Mouse (Mus musculus) kidney, postnatal 0 days (tissue): ENCODE data around the gene Efs. TPM values are rescaled to one million over a fixed set of nuclear protein-coding genes. Genes with fewer than 3 reads are reported as not detected.
"Not testable (repeated sequence)": the region's sequence is repeated elsewhere in the genome, so short reads cannot be mapped to it uniquely, and the experiment has no call there.

Experiments
- ATAC-seq: fragments of 200-750 bp; cut with Nextera tagmentation; replicated peaks from 2 replicates; pipeline ENCODE4 v1.8.0; 2017; ENCODE audit warnings: low read depth, moderate number of reproducible peaks, moderate TSS enrichment, moderate library complexity; ENCODE audit not compliant: low FRiP score
- DNase-seq: peaks from one replicate; pipeline ENCODE4 v3.0.0-alpha.2; 2016; ENCODE audit warnings: low spot score
- H3K27ac ChIP-seq: fragments of 300-500 bp; sonication (generic); 2 replicates; pipeline ENCODE4 v1.5.1; 2014; ENCODE audit warnings: mild to moderate bottlenecking
- H3K27me3 ChIP-seq: fragments of 300-500 bp; sonication (generic); 2 replicates; pipeline ENCODE4 v1.6.1; 2014; ENCODE audit warnings: low read length, mixed read lengths; ENCODE audit not compliant: insufficient read depth
- H3K36me3 ChIP-seq: fragments of 300-500 bp; sonication (generic); 2 replicates; pipeline ENCODE4 v1.6.1; 2014; ENCODE audit warnings: low read length, mixed read lengths; ENCODE audit not compliant: insufficient read depth
- H3K4me1 ChIP-seq: fragments of 300-500 bp; sonication (generic); replicated peaks from 2 replicates; pipeline ENCODE4 v1.6.1; 2014; ENCODE audit warnings: antibody characterized with exemption, low read length, mixed read lengths; ENCODE audit not compliant: insufficient read depth
- H3K4me2 ChIP-seq: fragments of 300-500 bp; sonication (generic); 2 replicates; pipeline ENCODE4 v1.6.1; 2014; ENCODE audit warnings: mild to moderate bottlenecking, low read length, moderate library complexity, mixed read lengths
- H3K4me3 ChIP-seq: fragments of 300-500 bp; sonication (generic); replicated peaks from 2 replicates; pipeline ENCODE4 v1.5.1; 2014; ENCODE audit warnings: low read depth, low read length
- H3K9ac ChIP-seq: fragments of 300-500 bp; sonication (generic); 2 replicates; pipeline ENCODE4 v1.6.1; 2014; ENCODE audit warnings: low read depth, low read length
- H3K9me3 ChIP-seq: fragments of 300-500 bp; sonication (generic); replicated peaks from 2 replicates; pipeline ENCODE4 v1.6.1; 2016; ENCODE audit warnings: low read length, inconsistent platforms, mixed read lengths
- CTCF ChIP-seq: IDR thresholded peaks from 2 replicates; pipeline ENCODE4 v1.5.1; 2016; ENCODE audit warnings: antibody characterized with exemption, low read depth, mild to moderate bottlenecking, moderate library complexity
- WGBS: fragments of 180-500 bp; shearing (Covaris S2); extraction: QIAGEN DNeasy Blood & Tissue Kit; methylation state at CpG from one replicate; pipeline ENCODE4 v1.1.7; 2014; 5-methylcytosine and 5-hydroxymethylcytosine counted together
- polyA plus RNA-seq: library from polyadenylated mRNA; unstranded; fragments of >200 nt; fragmentation: Nextera tagmentation; extraction: Ambion mirVana; gene quantifications from 2 replicates; pipeline ENCODE4 v1.2.1, GENCODE M21; 2015

Efs gene
- polyA plus RNA-seq, 1 experiment from 2014 or later: 15.0 TPM

DNA sequence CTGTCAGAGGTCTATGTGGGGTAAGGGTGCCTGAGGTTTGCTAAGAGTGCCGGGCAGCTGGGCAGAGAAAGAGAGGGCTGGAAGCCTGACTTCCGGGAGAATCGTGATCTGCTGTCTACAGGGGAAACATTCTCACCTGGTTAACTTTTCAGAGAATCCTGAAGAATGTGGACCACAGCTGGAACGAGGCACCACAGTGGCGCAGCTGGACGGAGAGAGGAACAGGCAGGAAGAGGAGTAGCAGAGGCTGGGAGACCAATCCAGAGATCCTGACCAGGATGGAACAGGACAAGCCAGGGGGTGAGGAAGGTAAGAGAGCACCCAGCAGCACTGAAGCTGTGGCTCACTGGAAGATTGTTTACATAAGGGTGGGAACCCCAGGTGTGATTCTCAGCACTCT is 39.7 kb upstream of the Efs start:
- no peak for TF ChIP-seq CTCF
- H3K27me3 ChIP-seq: no peaks in the 10 kb centered on the region
- H3K4me2 ChIP-seq: no peak overlapping the region
- 72% methylated on average over 6 of the region's 6 CpGs for WGBS
- no peak overlapping the region for H3K27ac ChIP-seq
- H3K4me3 ChIP-seq: no peak overlapping the region
- H3K9me3 ChIP-seq: no peaks in the 10 kb centered on the region
- no peaks in the 10 kb centered on the region for H3K4me1 ChIP-seq
- no peak overlapping the region for H3K9ac ChIP-seq
- DNase-seq (no peak), ATAC-seq (no peak)
- H3K36me3 ChIP-seq: no peaks in the 10 kb centered on the region

GRCm38 (mm10) chr14:54965044-54965443 is 39.1 kb upstream of the Efs start:
- no peak overlapping the region for H3K27ac ChIP-seq
- DNase-seq (no peak), ATAC-seq (no peak)
- 73% methylated on average over 15 of the region's 15 CpGs for WGBS
- no peak overlapping the region for H3K4me2 ChIP-seq
- no peaks in the 10 kb centered on the region for H3K9me3 ChIP-seq
- no peaks in the 10 kb centered on the region for H3K4me1 ChIP-seq
- H3K9ac ChIP-seq: no peak overlapping the region
- no peaks in the 10 kb centered on the region for H3K27me3 ChIP-seq
- H3K36me3 ChIP-seq: no peaks in the 10 kb centered on the region
- H3K4me3 ChIP-seq: no peak overlapping the region
- no peak for TF ChIP-seq CTCF

GRCm38 (mm10) chr14:54963727-54964126 is 37.8 kb upstream of the Efs start:
- Histone ChIP-seq H3K4me3 (no peak overlapping the region), H3K4me1 (no peaks in the 10 kb centered on the region), H3K27ac (no peak overlapping the region), H3K36me3 (no peaks in the 10 kb centered on the region), H3K9me3 (no peaks in the 10 kb centered on the region), H3K9ac (no peak overlapping the region), H3K4me2 (no peak overlapping the region), H3K27me3 (no peaks in the 10 kb centered on the region)
- TF ChIP-seq CTCF: no peak
- DNase-seq: no peak
- 86% methylated on average over 11 of the region's 11 CpGs for WGBS
- ATAC-seq: no peak

GRCm38 (mm10) chr14:54962714-54963113 is 36.8 kb upstream of the Efs start:
- 81% methylated on average over 7 of the region's 7 CpGs for WGBS
- no peak for ATAC-seq
- Histone ChIP-seq H3K9me3 (no peaks in the 10 kb centered on the region), H3K4me1 (no peaks in the 10 kb centered on the region), H3K9ac (no peak overlapping the region), H3K4me2 (no peak overlapping the region), H3K27me3 (no peaks in the 10 kb centered on the region), H3K27ac (no peak overlapping the region), H3K4me3 (no peak overlapping the region), H3K36me3 (no peaks in the 10 kb centered on the region)
- TF ChIP-seq CTCF: no peak
- no peak for DNase-seq

- no peaks in the 10 kb centered on the region for H3K4me1 ChIP-seq
- no peaks in the 10 kb centered on the region for H3K36me3 ChIP-seq
- ATAC-seq (no peak), DNase-seq (no peak)
- no peak overlapping the region for H3K9ac ChIP-seq
- H3K27ac ChIP-seq: no peak overlapping the region
- no peak overlapping the region for H3K4me3 ChIP-seq
- 76% methylated on average over 5 of the region's 5 CpGs for WGBS
- H3K4me2 ChIP-seq: no peak overlapping the region
- no peak for TF ChIP-seq CTCF
- H3K9me3 ChIP-seq: no peaks in the 10 kb centered on the region
- no peaks in the 10 kb centered on the region for H3K27me3 ChIP-seq
Measured at GRCm38 (mm10) chr14:54961487-54961886, 35.6 kb upstream of the Efs start.

DNA sequence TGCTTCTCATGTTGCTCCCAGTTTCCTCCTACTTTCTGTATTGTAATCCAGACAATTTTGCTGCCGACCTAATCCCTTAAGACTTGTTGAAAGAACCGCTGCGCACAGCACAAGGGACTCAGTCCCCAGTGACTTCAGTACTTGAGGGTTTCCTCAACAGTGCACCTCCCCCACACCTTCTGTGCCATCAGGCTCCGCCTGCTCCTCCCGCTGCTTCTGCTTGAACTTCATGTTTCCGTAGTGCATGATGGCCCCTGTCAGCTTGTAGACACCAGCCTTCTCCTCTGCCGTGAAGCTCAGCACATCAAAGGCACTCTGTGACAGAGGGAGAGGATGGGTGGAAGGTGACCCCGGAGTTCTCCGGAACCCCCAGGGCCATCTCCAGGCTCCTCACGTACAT is 34.8 kb upstream of the Efs start:
- Histone ChIP-seq H3K4me1 (no peaks in the 10 kb centered on the region), H3K36me3 (no peaks in the 10 kb centered on the region), H3K27me3 (no peaks in the 10 kb centered on the region), H3K4me3 (no peak overlapping the region), H3K9ac (no peak overlapping the region), H3K9me3 (no peaks in the 10 kb centered on the region), H3K27ac (no peak overlapping the region), H3K4me2 (no peak overlapping the region)
- DNase-seq: no peak
- 62% methylated on average over 10 of the region's 10 CpGs for WGBS
- TF ChIP-seq CTCF: no peak
- ATAC-seq: no peak

- H3K27me3 ChIP-seq, H3K4me2 ChIP-seq, H3K9ac ChIP-seq, H3K36me3 ChIP-seq, ATAC-seq, H3K4me1 ChIP-seq, H3K27ac ChIP-seq, H3K4me3 ChIP-seq, DNase-seq, H3K9me3 ChIP-seq: not testable (repeated sequence)
- WGBS: 90% methylated on average over 11 of the region's 12 CpGs
Measured at GRCm38 (mm10) chr14:54959853-54960613, 34.1 kb upstream of the Efs start.
